Mouse (Mus musculus) spleen, postnatal 10 days (tissue): ENCODE measurements at regions not wholly inside any gene's neighbourhood (a gene's known extent, or its start where the extent isn't known, plus 50 kb on each side); places are given as distances from the start of the nearest gene placed in this dataset.

Experiments
- DNase-seq, 2 experiments: peaks; one replicate each; pipeline ENCODE4 v3.0.0; 2021 to 2022; ENCODE audit warnings: low spot score in 2 of 2

GRCm38 (mm10) chr1:35331602-35332339 is 482.0 kb downstream of the Plekhb2 start:
- DNase-seq = no peak

GRCm38 (mm10) chr1:35332340-35332684 is 482.5 kb downstream of the Plekhb2 start:
- no peak for DNase-seq

GRCm38 (mm10) chr1:35337647-35338046 is 487.9 kb downstream of the Plekhb2 start:
- DNase-seq = no peak

- DNase-seq = no peak
Measured at GRCm38 (mm10) chr1:35338184-35338583, 488.4 kb downstream of the Plekhb2 start.

GRCm38 (mm10) chr1:35344539-35344938 is 494.8 kb downstream of the Plekhb2 start:
- DNase-seq = no peak

GRCm38 (mm10) chr1:35348294-35348693 is 498.5 kb downstream of the Plekhb2 start:
- no peak for DNase-seq

- DNase-seq = no peak
Measured at GRCm38 (mm10) chr1:35358981-35359380, 509.2 kb downstream of the Plekhb2 start.

GRCm38 (mm10) chr1:35361465-35361864 is 511.7 kb downstream of the Plekhb2 start:
- DNase-seq = no peak

- no peak for DNase-seq
Measured at GRCm38 (mm10) chr1:35362836-35363235, 513.1 kb downstream of the Plekhb2 start.

- no peak for DNase-seq
Measured at GRCm38 (mm10) chr1:35366559-35366958, 516.8 kb downstream of the Plekhb2 start.

GRCm38 (mm10) chr1:35372751-35373150 is 523.0 kb downstream of the Plekhb2 start:
- no peak for DNase-seq

- DNase-seq = no peak
Measured at GRCm38 (mm10) chr1:35380633-35381385, 531.0 kb downstream of the Plekhb2 start.

GRCm38 (mm10) chr1:35385430-35385829 is 535.7 kb downstream of the Plekhb2 start:
- DNase-seq = peak; percentile 31 to 80

GRCm38 (mm10) chr1:35388181-35388580 is 538.4 kb downstream of the Plekhb2 start:
- DNase-seq = peak in 1 of 2 experiments; percentile 53

- no peak for DNase-seq
Measured at GRCm38 (mm10) chr1:35390371-35390770, 540.6 kb downstream of the Plekhb2 start.

GRCm38 (mm10) chr1:35390858-35391586 is 541.2 kb downstream of the Plekhb2 start:
- no peak for DNase-seq

- no peak for DNase-seq
Measured at GRCm38 (mm10) chr1:35393550-35394118, 543.9 kb downstream of the Plekhb2 start.

GRCm38 (mm10) chr1:35400674-35401359 is 551.0 kb downstream of the Plekhb2 start:
- no peak for DNase-seq

- no peak for DNase-seq
Measured at GRCm38 (mm10) chr1:35402995-35403394, 553.2 kb downstream of the Plekhb2 start.

GRCm38 (mm10) chr1:35405418-35405817 is 555.6 kb downstream of the Plekhb2 start:
- no peak for DNase-seq

GRCm38 (mm10) chr1:35415646-35416045 is 565.9 kb downstream of the Plekhb2 start:
- no peak for DNase-seq
